Mouse (Mus musculus) kidney, postnatal 10 days (tissue): ENCODE data around the gene Gm6614.
"Not testable (repeated sequence)": the region's sequence is repeated elsewhere in the genome, so short reads cannot be mapped to it uniquely, and the experiment has no call there.

Source experiments
- DNase-seq: peaks from one replicate; pipeline ENCODE4 v3.0.0; 2021; ENCODE audit warnings: mixed read lengths

The Gm6614 gene

GRCm38 (mm10) chr6:142011364-142011955 lies at the start of gene Gm6614:
Gm6614 (minus strand) TSS chr6:142011414.
- no peak for DNase-seq

GRCm38 (mm10) chr6:142058281-142058680 lies 47.1 kb upstream of the Gm6614 start:
- not testable (repeated sequence) for DNase-seq

- no peak for DNase-seq
Measured at GRCm38 (mm10) chr6:142047689-142048088, 36.5 kb upstream of the Gm6614 start.

- DNase-seq: no peak
Measured at GRCm38 (mm10) chr6:142045746-142046145, 34.5 kb upstream of the Gm6614 start.

- DNase-seq: no peak
Measured at GRCm38 (mm10) chr6:142041896-142042295, 30.7 kb upstream of the Gm6614 start.

- DNase-seq: peak; percentile 57
Measured at GRCm38 (mm10) chr6:142040306-142041175, 29.3 kb upstream of the Gm6614 start.

GRCm38 (mm10) chr6:142035771-142036170 lies 24.6 kb upstream of the Gm6614 start:
- DNase-seq: no peak

- no peak for DNase-seq
Measured at GRCm38 (mm10) chr6:142021671-142022070, 10.5 kb upstream of the Gm6614 start.

- DNase-seq: no peak
Measured at GRCm38 (mm10) chr6:141986772-141987171, 24.4 kb downstream of the Gm6614 start.

GRCm38 (mm10) chr6:141984644-141985043 lies 26.6 kb downstream of the Gm6614 start:
- no peak for DNase-seq

GRCm38 (mm10) chr6:141962420-141962819 lies 48.8 kb downstream of the Gm6614 start:
- DNase-seq: no peak

- no peak for DNase-seq
Measured at GRCm38 (mm10) chr6:141961861-141962260, 49.4 kb downstream of the Gm6614 start.

GRCm38 (mm10) chr6:141960482-141960881 lies 50.7 kb downstream of the Gm6614 start:
- DNase-seq: no peak

- DNase-seq: no peak
Measured at GRCm38 (mm10) chr6:141946862-141947261, 64.4 kb downstream of the Gm6614 start, which contains the start of gene Slco1a1. Slco1a1 (minus strand) TSS chr6:141946962.

GRCm38 (mm10) chr6:141940451-141940850 lies 70.8 kb downstream of the Gm6614 start:
- no peak for DNase-seq
